Mouse (Mus musculus) adrenal gland, adult 18-20 months (tissue): ENCODE measurements around the gene Ppil6. TPM values are rescaled to one million over a fixed set of nuclear protein-coding genes. Genes with fewer than 3 reads are reported as not detected.

Experiments
- DNase-seq, 2 experiments: peaks; one replicate each; pipeline ENCODE4 v3.0.0; 2021 to 2022; ENCODE audit warnings: low spot score in 2 of 2
- total RNA-seq, 2 experiments: library from RNA; stranded (reverse); gene quantifications; 1 replicate in 1 of 2; 2 replicates in 1 of 2; pipeline ENCODE4 v1.2.3; 2021

Ppil6 gene
- total RNA-seq, 2 experiments from 2014 or later: 0.43 to 0.64 TPM

DNA sequence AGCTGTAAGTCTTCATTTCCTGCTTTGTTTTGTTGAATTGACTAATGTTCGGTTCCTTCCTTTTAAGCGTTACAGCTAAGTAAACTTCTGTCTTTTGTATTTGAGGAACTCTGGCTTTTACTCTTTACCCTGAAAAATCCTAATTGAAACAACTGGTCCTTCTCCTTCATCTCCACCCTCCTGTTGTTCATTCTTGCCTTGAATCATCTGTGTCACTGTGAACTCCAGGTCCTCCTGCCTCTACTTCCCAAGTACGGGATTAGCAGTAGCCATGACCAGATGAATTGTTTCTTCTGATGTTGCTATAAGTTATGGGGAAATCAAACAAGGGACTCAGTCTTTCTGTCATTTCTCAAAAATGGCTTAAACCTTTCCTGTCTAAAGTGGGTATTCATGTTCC, 33.1 kb downstream of the Ppil6 start:
- no peak for DNase-seq

DNA sequence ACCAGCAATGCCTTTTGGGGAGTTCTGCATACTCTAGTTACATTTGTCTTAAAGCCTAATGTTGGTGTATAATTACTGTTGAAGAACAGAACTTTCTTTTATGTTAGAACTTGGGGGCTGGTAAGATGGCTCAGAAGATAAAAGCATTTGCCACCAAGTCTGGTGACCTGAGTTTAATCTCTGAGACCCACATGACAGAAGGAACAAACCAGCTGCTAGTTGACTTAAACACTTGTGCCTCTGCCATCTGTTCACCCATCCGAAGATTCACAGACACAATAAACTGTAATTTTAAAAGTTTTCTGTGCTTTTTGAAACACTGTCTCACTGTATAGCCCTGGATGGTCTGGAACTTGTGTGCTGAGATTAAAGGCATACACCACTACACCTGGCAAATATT, 35.5 kb downstream of the Ppil6 start:
- no peak for DNase-seq

DNA sequence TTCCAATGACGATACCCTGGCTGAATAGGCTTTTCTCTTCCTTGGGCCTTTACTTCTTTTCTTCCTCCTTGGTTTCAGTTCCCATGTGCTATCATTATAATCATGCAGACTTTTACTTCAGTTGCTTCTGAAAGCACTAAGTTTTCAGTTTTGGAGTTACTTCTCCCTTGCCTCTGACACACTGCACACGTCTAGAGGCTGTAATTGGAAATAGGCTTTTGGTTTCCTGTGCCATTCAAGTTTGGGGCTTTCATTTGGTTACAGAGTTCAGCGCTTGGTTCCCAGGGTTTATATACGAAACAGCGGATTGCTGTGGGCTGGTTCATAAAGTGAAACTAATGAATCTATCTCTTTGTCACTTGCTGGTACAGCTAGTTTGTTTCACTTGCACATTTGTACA, 39.7 kb downstream of the Ppil6 start:
- DNase-seq: no peak

DNA sequence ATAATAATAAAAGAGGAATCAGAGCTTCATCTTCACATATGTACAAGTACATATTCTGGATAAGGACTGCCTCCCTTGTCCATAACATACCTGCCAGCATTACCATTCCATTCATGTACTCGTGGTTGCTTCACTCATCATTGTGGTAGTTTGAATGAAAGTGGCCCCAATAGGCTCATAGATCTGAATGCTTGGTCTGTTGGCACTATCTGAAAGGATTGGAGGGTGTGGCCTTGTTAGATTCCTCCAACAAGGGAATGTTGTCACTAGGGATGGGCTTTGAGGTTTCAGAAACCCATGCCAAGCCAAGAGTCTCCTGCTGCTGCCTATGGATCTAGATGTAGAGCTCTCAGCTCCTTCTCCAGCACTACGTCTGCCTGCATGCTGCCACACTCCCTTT, 45.8 kb downstream of the Ppil6 start:
- no peak for DNase-seq

DNA sequence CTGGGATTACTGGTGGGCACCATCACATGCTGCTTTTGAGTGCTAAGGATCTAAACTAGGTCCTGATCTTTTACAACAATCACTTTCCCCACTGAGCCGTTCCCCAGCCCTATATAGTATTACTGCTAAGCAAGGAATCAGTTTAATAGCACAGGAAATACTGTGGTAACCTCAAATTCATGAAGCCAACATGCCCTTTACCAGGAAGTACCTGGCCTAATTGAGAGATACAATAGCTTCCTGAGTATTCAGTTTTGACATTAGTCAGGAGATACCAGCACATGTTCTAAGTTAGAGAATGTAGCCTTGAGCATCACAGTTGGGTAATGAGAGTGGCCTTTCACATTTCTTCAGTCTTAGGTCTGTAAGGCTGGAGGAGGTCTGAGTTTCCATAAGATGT, 46.5 kb downstream of the Ppil6 start:
- DNase-seq: no peak

DNA sequence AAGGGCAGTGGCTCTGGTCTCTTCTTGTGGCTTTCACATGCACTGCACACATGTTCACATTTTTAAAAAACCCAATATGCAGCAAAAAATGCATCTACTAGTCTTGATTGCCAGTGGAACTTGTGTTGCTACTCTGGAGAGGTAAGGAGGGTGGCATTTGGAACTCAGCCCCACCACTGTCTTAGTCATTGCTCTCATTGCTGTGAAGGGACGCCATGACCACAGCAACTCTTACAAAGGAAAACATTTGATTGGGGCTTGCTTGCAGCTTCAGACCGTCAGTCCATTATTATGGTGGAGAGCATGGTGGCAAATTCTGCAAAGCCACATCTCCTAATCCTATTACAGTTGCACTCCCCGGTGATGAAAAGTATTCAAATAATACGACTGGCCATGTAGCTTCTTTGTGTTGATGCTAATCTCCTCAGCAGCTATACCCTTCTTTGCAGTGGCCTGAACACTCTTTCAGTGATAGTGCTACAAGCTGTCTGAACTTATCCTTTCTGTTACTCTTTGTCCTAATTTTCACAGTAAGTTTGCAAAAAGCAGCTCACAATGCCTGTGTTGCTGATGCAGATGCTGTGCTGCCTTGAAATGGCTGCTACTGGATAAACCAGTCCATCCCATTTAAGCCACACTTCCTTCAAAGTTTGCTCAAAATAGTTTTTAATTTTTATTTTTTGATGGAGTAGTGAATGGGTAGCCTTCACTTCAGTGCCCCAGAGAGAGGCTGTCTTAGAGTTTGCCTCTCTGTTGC, 47.2 kb downstream of the Ppil6 start:
- DNase-seq: no peak

DNA sequence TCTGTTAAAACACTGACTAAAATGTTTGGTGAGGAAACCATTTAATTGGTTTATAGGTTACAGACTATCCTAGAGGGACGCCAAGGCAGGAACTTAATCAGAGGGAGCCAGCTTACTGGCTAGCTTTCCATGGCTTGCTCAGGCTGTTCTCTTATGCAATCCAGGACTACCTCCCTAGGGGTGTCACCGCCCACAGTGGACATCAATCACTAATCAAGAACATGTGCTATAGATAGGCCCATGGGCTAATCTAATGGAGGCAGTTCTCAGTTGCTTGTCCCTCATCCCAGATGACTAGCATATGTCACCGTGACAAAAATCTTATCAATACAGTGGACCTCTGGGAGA, 47.7 kb downstream of the Ppil6 start:
- DNase-seq: no peak

DNA sequence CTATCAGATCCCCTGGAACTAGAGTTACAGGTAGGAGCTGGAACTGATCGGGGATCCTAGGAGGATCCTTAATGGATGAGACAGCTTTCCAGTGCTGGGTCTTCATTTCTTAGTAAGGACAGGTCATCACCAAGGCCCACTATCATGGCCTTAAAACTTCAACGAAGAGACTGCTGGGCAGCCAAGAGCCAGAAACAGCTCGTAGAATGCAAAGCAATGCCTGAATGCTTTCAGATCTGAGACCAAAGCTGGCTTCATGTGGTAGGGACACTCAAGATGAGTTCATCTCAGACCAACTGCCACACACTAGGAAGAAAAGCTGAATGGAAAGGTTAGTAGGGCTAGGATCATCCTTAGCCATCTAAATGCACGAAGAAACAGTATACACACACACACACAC, 48.7 kb downstream of the Ppil6 start:
- no peak for DNase-seq

DNA sequence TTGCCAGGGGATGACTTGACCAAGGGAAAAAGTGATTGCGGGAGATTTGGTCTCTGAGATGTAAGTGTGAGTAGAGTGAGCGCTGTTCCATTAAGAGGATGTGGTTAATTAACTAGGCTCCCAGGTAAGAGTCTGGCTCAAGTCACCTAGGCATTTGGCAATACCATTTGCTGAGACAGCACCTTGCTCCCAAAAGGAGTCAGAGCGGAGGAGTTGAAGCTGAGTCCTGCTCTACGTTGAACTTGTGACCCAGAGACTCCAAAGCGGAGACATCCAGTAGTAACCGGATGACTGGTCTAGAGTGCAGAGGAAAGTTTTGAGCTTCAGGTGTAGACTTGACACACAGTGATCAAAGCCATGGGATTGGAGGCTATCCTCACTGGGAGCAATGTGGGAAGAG, 51.8 kb downstream of the Ppil6 start:
- no peak for DNase-seq

DNA sequence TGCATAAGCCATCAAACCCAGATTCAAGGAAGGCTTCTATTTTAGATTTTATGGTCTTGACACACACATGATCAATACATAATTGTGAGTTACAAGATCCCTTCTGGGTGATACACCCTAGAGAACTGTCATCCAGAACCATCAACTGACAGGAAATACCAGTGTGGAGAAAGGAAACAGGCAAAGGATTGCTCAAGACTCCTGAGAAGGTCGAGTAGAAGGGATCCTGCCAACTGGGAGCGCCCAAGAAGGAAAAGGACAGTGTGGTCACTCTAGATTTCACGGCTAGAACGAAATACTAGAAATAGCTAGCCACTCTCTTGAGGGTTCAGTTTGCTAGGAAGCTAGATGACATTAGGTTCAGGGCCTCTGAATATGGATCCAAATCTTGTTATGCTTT, 53.2 kb downstream of the Ppil6 start:
- DNase-seq: no peak

DNA sequence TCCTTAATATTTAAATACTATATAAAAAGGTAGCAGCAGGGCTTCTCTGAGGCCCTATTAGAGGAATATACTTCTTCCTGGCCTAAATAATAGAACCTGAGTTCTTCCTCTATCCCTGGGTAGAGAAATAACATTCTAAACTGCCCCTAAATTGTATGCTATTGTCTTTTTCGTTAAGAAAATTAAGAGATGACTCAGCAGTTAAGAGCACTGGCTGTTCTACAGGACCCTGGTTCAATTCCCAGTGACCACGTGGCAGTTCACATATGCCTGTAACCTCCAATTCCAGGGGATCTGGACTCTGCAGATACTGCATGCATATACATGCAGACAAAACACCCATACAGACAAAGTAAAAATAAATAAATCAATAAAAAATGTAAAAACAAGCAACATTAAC, 53.6 kb downstream of the Ppil6 start:
- DNase-seq: no peak

DNA sequence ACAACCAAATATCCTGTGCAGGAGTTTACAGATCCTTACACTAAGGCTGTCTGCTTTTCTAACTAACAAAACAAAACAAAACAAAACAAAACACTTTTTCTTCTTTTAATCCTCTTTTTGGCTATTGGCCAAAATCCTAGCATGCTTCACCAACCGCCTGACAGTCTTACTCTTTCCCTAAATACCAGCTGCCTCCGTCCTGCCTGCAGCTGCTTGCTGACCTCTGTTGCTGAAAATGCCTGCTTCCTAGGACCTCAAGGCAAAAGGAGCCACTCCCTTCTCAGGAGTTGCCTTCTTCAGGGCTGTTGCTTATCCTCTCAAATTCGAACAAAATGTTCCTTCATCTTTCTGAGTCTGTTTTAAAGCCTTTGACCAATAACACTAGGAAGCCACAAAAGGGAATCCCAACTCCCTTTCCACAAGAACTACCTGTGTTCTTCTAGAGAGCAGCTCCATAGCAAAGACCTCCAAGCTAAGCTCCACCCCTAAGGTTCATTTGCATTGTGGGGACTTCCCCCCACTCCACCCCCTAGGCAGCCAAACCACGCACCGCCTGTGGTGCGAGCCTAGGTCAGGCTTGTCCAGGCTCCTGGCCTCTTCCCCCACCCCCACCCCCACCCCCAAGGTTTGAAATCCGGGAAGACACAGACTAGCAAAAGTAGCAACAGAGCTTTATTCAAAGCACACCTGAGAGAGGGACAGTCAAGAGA, 54.4 kb downstream of the Ppil6 start:
- no peak for DNase-seq

DNA sequence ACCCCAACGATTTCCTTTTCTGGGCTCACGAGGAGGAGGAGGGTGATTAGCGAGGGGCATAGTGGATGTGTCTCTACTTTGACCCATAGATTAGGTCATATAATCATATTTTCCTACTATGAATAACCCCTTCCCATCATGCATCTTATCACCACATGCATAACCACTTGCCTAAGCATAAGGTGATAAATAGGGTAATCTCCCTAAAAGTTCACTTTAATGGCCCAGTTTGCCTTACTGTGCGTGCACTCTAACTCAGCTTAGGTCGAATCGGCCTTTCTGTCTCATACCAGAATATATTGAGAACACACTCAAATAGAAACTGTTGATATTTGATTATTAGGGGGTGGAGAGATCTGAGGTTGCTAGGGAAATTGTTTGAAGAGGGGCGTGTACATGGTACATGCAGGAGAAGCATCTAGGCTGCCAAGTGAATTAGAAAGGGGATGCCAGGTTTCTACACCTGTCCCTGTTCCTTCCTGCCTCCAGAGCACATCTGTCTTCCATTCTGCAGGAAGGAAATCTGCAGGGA, 55.1 kb downstream of the Ppil6 start:
- no peak for DNase-seq

DNA sequence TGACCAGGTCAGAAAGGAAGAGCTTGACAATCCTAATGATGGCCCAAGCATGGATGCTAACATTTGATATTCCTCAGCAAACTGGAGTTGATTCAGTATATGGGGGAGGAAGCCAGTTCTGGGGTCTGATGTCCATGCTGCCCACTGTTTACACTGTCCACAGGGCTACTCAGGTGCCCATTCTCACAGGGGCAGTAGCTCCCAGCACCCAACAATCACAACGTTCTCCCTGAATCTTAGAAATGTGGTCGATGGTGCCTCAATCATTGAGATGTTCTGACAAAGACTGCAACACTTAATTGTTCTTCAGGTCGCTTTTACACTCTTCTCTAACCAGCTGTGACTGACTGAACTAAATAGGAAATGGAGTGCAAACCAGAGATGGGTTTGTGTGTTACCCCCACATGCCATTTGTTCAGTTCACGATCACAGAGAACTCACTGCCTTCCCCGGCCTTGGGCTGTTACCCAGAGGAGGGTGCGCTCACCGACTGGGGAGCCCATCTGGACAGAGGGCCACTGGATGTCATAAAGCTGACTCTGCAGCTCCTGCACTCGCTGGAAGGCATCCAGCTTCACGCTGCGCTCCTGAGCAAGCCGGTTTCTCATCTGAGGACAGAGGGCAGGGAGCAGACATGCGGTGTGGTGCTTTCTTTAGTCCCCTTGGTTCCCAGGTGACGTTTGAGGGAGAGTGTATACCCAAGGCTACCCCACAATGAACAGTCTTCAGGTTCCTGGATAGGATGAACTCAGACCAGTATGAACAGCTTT, 56.3 kb downstream of the Ppil6 start:
- peak in 1 of 2 experiments; percentile 3 for DNase-seq

DNA sequence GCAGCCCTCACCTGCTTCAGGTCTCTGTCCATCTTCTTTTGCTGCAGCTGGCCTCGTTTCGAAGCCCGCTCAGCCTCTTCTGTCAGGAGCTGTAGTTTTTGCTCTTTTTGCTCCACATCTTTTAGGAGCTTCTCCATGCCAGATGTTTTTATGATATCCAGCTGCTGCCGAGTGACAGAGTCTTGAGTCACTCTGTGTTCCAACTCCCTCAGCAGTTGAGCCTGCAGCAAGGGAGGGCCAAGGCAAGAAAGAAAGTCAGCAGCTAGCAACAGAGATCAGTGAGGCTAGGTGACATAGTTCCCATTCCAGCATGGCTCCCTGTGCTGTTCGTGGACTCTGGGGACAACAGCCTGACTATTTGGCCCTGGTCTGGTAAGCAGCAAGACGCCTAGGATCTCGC, 60.5 kb downstream of the Ppil6 start:
- DNase-seq: no peak

DNA sequence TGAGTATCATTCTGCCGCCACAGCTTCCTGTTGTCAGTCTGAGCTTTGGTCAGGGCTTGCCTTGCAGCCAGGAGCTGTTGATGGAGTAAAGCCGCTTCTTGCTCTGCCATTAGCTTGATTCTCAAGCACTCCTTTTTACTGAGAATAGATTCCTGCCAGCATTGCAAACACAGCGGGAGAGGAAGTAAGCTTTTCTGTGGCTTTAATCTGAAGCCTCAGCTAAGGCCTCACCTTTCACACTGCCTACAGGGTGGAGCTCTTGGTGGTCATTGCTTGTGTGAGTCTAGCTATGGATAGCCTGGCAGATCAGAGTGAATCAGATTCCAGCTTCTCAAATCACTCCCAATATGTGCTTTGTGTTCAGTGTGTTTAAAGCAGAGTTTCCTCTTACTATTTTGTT, 62.1 kb downstream of the Ppil6 start:
- DNase-seq: no peak

DNA sequence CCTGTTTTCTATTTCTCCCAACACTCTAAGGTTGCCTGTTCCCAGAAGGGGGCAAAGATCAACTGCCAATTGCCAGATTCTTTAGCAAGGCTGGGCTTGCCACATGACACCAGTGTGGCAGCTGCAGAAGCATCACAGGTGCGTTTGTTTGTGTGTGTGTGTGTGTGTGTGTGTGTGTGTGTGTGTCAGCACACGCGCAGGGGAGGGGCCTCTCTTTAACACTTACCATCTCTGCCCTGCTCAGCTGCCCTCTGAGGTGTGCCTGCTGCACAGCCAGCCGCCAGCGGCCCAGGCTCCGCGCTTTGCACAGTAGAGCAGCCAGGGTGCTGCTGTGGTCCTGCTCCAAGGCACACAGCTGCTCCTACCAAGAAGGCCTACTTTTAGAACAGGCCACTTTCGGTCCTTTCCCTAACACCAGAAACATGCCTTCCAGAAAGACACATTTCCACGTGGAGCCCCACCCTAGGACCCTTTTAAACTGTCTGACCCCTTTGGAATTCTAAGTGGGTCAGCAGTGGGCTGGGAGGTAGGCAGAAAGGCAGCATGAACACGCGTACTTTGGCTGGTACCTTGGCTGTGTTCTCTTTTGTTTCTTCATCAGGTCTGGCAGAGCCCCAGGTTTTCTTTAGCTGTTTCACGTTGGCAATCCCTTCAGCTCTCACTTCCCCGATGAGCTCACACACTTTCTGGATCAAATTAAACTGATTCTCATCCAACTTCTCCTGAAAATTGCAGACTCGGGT, 62.8 kb downstream of the Ppil6 start:
- no peak for DNase-seq

DNA sequence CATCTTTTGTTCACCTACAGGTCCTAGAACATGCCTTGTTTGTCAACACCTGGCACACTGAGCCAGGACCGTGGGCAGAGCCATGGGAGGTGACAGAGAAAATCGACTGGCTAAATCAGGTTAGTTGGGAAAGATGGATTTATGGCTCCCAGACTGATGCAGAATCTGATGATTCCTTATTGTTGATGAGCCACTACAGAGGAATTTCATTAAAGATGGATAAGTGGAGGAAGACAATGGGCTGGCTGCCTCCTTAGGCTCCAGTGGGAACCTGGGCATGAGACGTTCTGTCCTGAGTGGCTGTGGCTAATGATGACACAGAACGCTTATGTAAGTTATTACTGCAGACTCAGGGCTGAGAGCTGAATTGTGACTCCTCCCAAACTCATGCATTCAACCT, 63.5 kb downstream of the Ppil6 start:
- no peak for DNase-seq

DNA sequence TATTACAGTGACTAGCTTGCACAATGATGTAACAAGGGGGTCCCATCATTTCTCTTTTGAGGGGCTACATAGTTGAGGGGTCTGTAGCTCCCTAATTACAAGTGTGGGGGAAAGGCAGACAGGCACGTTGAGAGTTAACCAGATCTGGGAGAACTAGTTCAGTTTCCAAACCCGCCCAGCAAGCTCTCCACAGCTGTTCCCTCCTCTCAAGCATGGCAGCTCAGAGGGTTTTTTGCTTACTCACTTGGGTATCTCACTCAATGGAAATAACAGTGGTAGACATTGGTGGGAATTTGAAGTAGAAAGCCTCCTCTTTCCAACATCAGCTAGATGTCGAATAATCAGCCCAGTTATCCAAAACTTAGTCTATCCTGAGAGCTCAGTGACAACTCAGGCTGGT, 64.8 kb downstream of the Ppil6 start:
- DNase-seq: no peak

DNA sequence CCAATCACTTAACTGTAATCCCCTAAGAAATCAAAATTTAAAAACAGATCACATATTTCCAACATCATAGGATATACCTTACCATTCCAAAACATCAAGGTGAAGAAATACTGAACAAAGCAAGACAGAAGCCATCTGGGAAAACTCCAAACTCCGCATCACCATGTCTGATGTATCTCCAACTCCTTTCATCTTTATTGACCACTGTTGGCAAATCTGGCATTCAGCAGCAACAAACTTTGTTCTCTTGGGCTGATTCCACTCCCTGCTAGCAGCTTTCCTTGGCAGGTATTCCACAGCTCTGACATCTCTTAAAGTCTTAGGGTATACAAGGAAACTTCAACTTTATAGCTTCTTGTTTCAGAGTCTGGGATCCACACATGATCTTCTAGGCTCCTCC, 68.2 kb downstream of the Ppil6 start:
- DNase-seq: no peak

DNA sequence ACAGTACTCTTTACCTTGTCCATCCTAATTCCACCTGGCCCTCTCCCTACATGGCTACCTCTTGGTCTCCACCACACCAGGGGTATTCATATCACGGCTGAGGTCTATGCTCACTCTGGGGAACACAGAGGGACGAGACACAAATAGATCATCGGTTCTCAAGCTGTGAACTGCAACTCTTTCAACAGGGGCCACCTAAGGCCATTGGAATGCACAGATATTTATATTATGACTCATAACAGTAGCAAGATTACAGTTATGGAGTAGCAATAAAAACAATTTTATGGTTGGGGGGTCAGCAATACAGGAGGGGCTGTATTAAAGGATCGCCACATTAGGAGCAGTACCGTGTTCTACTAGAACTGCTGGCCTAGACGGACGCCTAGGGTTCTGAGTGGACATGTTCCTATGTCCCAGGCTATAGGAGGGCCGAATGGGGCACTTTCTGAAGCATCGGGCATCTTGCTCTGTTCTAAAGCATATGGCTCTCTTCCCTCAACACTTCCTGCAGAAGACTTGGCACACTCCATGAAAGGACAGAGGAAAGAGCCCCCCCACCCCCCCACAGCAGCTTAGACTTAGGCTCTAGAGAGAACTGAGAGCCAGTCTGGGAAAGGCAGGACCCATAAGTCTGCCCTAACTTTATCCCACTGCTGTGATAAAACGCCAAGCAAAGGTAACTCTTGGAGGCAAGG, 71.6 kb downstream of the Ppil6 start:
- DNase-seq: no peak
